Mouse (Mus musculus) heart, adult 2 months (tissue): Measurements from ENCODE around the gene Sema3f. TPM values are rescaled to one million over a fixed set of nuclear protein-coding genes. Genes with fewer than 3 reads are reported as not detected.
A peak's percentile ranks its signal among the peaks of the same experiment; 100 is the strongest.

Experiments used
- DNase-seq, 2 experiments: peaks; one replicate each; pipeline ENCODE4 v3.0.0; 2021
- H3K27ac ChIP-seq: fragments of 200-600 bp; 2 replicates; pipeline ENCODE4 v1.8.1; 2022
- H3K27me3 ChIP-seq: fragments of 200-500 bp; 2 replicates; pipeline ENCODE4 v1.6.1; 2012; ENCODE audit warnings: mild to moderate bottlenecking, low read length, inconsistent platforms, mixed read lengths; ENCODE audit not compliant: control insufficient read depth, insufficient read depth
- H3K36me3 ChIP-seq: fragments of 200-500 bp; 2 replicates; pipeline ENCODE4 v1.6.1; 2012; ENCODE audit warnings: low read length, inconsistent platforms; ENCODE audit not compliant: control insufficient read depth, insufficient read depth
- H3K4me1 ChIP-seq: fragments of 200-500 bp; 2 replicates; pipeline ENCODE4 v1.6.1; 2011; ENCODE audit warnings: low read length; ENCODE audit not compliant: control insufficient read depth, insufficient read depth
- H3K4me3 ChIP-seq: fragments of 200-600 bp; 2 replicates; pipeline ENCODE4 v1.8.1; 2022
- H3K79me2 ChIP-seq: fragments of 200-500 bp; replicated peaks from 2 replicates; pipeline ENCODE4 v1.6.1; 2012; ENCODE audit warnings: mild to moderate bottlenecking, inconsistent platforms, low read length, moderate library complexity, mixed read lengths; ENCODE audit not compliant: control insufficient read depth, insufficient read depth
- H3K9ac ChIP-seq: fragments of 200-500 bp; 2 replicates; pipeline ENCODE4 v1.6.1; 2012; ENCODE audit warnings: low read depth, mild to moderate bottlenecking, control low read depth, inconsistent platforms, low read length, mixed read lengths
- CTCF ChIP-seq: fragments of 200-600 bp; IDR thresholded peaks from 2 replicates; pipeline ENCODE4 v1.8.1; 2022; ENCODE audit warnings: antibody characterized with exemption, mild to moderate bottlenecking, moderate library complexity
- EP300 ChIP-seq: fragments of 200-500 bp; IDR thresholded peaks from 2 replicates; pipeline ENCODE4 v1.6.1; 2011; ENCODE audit warnings: low read depth, low read length, control low read depth; ENCODE audit not compliant: insufficient read depth
- POLR2A ChIP-seq: fragments of 200-500 bp; IDR thresholded peaks from 2 replicates; pipeline ENCODE4 v1.6.1; 2011; ENCODE audit warnings: mild to moderate bottlenecking, low read depth, low read length, control low read depth; ENCODE audit not compliant: insufficient read depth
- WGBS: fragments of 180-500 bp; shearing (Covaris S2); methylation state at CpG from one replicate; pipeline ENCODE4 v1.1.7; 2018; 5-methylcytosine and 5-hydroxymethylcytosine counted together
- intact Hi-C: fragments of 180-260 bp; cut with DNase I; formaldehyde crosslinking; loops from one replicate; pipeline ENCODE4 v1.15.1; 2025
- polyA plus RNA-seq: library from polyadenylated mRNA; depleted of rRNA; stranded (reverse); fragments of >200 nt; gene quantifications from 2 replicates; pipeline ENCODE4 v1.2.3, GENCODE M21; 2012
- total RNA-seq, 2 experiments: library from RNA; stranded (reverse); gene quantifications; 2 replicates each; pipeline ENCODE4 v1.2.3; 2021

Gene Sema3f
- total and polyA plus RNA-seq, 3 experiments = 13.4 to 31.8 (median 16.8) TPM

DNA sequence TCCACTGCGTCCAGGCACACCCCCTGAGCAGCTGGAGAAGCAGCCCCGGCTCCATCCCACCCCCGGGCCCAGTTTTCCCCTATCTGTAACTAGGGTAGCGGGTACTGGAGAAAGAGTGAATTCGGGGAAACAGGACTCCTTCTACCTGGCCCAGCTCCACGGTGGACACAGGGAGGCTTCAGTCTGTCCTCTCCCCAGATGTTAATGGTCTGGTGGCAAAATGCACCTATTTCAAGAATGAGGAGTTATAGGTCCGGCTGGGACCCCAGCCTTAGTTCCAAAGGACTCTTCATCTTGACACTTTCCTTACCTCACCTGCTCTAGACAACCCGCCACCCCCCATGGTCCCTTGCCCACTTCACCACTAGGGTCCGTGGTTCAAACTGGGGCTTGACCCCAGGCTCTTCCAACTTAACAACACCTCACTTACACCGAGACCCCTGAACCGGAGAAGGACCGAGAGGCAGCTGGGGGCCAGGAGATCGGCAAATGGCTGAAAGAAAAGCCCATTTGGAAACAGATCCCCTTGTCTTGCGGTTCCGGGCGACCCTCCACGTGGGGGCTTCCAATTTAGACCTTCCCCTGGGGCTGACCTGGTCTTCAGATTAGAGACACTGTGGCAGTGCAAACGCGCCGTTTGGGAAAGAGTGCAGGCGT, 1.7 kb downstream of the Sema3f start:
- no peaks in the 10 kb centered on the region for H3K27me3 ChIP-seq
- peak overlapping the region; percentile 83 for H3K9ac ChIP-seq
- WGBS = 11% methylated on average over 21 of the region's 21 CpGs
- H3K4me3 ChIP-seq = peak overlapping the region; percentile 60
- peak overlapping the region; percentile 79 for H3K27ac ChIP-seq
- peaks cover 2% of the 10 kb centered on the region; the same call in 1 of the 2 replicates for H3K36me3 ChIP-seq
- no peaks in the 10 kb centered on the region for H3K79me2 ChIP-seq
- DNase-seq = no peak
- intact Hi-C loops = no loop called here
- TF ChIP-seq EP300 = no peak
- TF ChIP-seq CTCF = no peak
- TF ChIP-seq POLR2A = no peak
- peaks cover 3% of the 10 kb centered on the region for H3K4me1 ChIP-seq

DNA sequence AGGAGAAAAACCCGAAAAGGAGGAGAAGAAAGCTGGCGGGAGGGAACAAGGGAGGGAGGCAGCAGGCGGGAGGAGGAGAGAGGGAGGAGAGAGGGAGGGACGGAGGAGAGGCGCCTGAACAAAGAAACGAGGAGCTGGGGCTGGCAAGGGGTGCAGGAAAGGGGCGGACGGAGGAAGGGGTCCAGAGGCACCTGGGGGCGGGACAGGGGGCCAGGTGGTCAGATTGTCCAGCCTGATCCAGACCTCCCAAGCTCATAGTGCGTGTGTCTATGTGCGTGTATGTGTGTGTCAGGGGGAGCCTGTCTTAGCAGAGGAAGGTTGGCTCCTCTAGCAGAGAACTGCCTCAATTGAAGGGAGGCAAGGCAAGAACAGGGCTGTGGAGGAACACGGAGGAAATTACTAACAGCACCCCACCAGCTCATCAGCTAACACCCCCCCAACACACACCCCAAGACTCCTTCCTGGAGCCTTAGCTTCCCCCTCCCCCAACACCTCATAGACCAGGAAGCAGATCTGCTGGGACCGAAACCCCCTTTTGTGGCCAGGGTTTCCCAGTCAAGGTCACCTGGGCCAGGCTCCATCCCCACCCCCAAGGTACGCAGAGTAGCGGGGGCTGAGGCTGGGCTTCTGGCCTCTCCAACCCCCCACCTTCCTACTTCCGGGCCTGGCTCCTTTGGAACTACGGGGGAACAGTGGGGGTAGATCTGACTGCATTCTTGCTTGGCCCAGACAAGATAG, 2.4 kb downstream of the Sema3f start:
- intact Hi-C loops = no loop called here
- no peak for TF ChIP-seq POLR2A
- TF ChIP-seq EP300 = no peak
- no peak for TF ChIP-seq CTCF
- peaks cover 6% of the 10 kb centered on the region for H3K4me1 ChIP-seq
- DNase-seq = no peak
- 23% methylated on average over 17 of the region's 17 CpGs for WGBS
- no peaks in the 10 kb centered on the region for H3K27me3 ChIP-seq
- peaks cover 2% of the 10 kb centered on the region; the same call in 1 of the 2 replicates for H3K36me3 ChIP-seq
- peak overlapping the region; percentile 60 for H3K4me3 ChIP-seq
- H3K27ac ChIP-seq = no peak overlapping the region
- H3K79me2 ChIP-seq = no peaks in the 10 kb centered on the region
- peak overlapping the region; percentile 83; the same call in 1 of the 2 replicates for H3K9ac ChIP-seq

DNA sequence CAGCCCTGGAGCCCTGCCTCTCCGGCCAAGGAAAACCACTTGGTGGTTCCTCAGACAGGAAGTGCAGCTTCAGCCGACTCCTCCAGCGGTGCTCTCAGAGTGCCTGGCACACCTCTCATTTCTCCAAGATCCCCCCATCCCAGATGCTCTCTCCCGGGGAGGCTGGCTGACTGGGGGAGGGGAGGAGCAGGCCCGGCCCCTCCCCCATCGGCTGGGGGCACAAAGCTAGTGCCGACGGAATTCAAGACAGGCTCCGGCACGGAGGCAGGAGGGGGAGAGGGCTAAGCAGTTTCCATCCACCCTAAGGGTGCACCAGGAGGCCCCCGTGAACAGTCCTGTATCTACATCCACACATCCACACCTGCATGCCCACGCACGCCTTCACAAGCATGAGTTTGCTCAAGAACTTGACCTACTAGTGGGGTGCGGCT, 3.5 kb downstream of the Sema3f start:
- peaks cover 9% of the 10 kb centered on the region for H3K4me1 ChIP-seq
- no peaks in the 10 kb centered on the region for H3K27me3 ChIP-seq
- DNase-seq = no peak
- peak overlapping the region; percentile 24; the same call in 1 of the 2 replicates for H3K9ac ChIP-seq
- no peak for TF ChIP-seq POLR2A
- no peak overlapping the region for H3K4me3 ChIP-seq
- H3K27ac ChIP-seq = no peak overlapping the region
- intact Hi-C loops = no loop called here
- H3K36me3 ChIP-seq = peaks cover 2% of the 10 kb centered on the region; the same call in 1 of the 2 replicates
- H3K79me2 ChIP-seq = no peaks in the 10 kb centered on the region
- 19% methylated on average over 14 of the region's 14 CpGs for WGBS

DNA sequence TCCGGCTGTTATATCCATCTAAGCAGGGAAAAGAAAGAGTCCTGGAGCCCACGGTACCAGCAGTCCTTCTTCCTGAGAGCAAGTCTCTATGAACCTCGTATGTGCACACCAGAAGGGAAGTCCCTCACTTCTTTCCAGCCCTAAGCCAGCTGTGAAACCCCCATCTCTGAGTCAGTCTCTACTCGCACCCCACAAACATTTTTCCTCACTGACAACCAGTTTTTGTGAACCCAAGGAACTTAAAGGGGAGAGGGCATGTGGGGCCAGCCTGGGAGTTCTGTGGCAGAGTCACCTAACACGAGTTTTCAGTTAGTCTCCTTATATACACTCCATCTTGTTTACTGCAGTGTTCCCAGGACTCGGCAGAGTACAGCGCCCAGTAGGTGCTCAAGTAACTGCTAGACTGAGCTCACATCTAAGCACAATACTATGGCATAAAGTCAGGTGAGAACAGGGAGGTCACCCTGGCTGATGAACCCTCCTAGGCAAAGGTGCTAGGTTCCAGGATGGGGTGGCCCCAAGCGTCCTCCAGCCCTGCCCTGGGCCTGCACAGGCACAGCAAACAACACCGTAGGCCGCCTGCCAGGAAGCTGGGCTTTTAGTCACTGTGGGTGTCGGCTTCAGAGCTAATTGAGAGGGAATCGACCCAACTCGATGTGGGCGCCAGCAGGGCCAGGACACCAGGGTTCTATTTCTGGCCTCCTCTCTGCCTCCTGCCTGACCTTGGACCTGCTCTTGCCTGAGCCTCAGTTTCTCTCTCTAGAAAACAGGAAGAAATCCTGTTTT, 6.7 kb downstream of the Sema3f start:
- peaks cover 23% of the 10 kb centered on the region for H3K4me1 ChIP-seq
- H3K27ac ChIP-seq = peak overlapping the region; percentile 43
- DNase-seq = peak; percentile 59 to 61
- H3K4me3 ChIP-seq = no peak overlapping the region
- peaks cover 2% of the 10 kb centered on the region; the same call in 1 of the 2 replicates for H3K36me3 ChIP-seq
- no peak overlapping the region for H3K9ac ChIP-seq
- WGBS = 45% methylated on average over 14 of the region's 14 CpGs
- TF ChIP-seq POLR2A (no peak), EP300 (no peak), CTCF (no peak)
- H3K79me2 ChIP-seq = no peaks in the 10 kb centered on the region
- intact Hi-C loops = no loop called here
- H3K27me3 ChIP-seq = no peaks in the 10 kb centered on the region

DNA sequence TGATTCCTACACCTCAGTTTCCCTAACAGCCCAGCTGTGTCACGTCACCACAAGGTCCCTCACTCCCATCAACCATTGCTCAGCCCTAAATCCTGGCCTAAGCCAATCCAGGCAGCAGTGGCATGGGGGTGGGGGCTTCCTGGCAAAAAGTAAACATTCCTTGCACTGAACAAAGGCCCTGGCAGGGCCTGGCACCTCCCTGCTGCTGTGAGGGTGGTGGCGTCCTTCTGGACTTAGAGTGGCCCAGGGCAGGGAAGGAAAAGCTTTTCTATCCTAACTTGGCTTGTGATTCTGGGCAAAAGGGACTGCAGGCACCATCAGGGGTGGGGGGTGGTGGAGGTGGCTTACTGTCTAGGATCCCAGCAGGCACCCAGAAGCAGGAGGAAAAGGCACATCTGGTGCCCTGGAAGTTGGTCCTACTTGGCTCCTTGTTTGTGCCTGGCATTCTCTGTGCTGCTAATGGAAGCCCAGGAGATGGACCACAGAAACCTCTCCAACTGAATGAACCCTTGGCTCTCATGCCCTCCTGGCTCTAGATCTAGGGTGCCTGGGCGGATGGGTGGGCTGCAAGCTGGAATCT, 7.6 kb downstream of the Sema3f start:
- H3K9ac ChIP-seq = no peak overlapping the region
- H3K36me3 ChIP-seq = peaks cover 2% of the 10 kb centered on the region; the same call in 1 of the 2 replicates
- TF ChIP-seq CTCF = no peak
- TF ChIP-seq POLR2A = no peak
- TF ChIP-seq EP300 = no peak
- no peak overlapping the region for H3K4me3 ChIP-seq
- H3K79me2 ChIP-seq = no peaks in the 10 kb centered on the region
- H3K27me3 ChIP-seq = no peaks in the 10 kb centered on the region
- DNase-seq = no peak
- intact Hi-C loops = no loop called here
- H3K27ac ChIP-seq = peak overlapping the region; percentile 26
- H3K4me1 ChIP-seq = peaks cover 23% of the 10 kb centered on the region
- 66% methylated on average over 3 of the region's 3 CpGs for WGBS
